Mouse (Mus musculus): ENCODE results near the gene Upk1a. TPM values are rescaled to one million over a fixed set of nuclear protein-coding genes. Genes with fewer than 3 reads are reported as not detected.

Gene Upk1a
- polyA plus RNA-seq, 1 experiment from 2014 or later: 0.47 TPM

DNA sequence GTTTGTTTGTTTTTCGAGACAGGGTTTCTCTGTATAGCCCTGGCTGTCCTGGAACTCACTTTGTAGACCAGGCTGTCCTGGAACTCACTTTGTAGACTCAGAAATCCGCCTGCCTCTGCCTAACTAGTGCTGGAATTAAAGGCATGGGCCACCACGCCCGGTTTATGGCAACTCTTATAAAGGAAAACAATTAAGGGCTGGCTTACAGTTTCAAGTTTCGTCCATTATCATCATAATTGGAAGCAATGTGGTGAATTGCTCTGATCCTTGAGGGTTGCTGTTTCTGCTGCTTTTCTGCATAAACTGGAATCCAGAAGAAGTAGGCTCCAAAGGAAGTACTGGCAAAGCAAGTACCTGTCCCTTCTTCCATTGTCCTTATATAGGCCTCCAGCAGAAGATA lies 14.0 kb upstream of the Upk1a start:
- Histone ChIP-seq H3K27me3 (ENCODE audit: control insufficient read depth, insufficient read depth, low read length) (peaks cover 3% of the 10 kb centered on the region; the same call in 1 of the 2 replicates), H3K9ac (ENCODE audit: low read depth, low read length) (no peak overlapping the region), H3K4me1 (ENCODE audit: control insufficient read depth, insufficient read depth, low read length) (peaks cover 8% of the 10 kb centered on the region), H3K9me3 (replicated peaks; ENCODE audit: control insufficient read depth, low read length) (no peaks in the 10 kb centered on the region), H3K4me2 (no peak overlapping the region; the same call in 1 of the 2 replicates), H3K27ac (ENCODE audit: low read depth, low read length) (no peak overlapping the region), H3K4me3 (ENCODE audit: low read depth, low read length) (no peak overlapping the region), H3K36me3 (ENCODE audit: control insufficient read depth, insufficient read depth, low read length) (peaks cover 15% of the 10 kb centered on the region)
- WGBS (ENCODE audit: insufficient replicate concordance): 85% methylated on average over 5 of the region's 5 CpGs
- ATAC-seq (replicated peaks; ENCODE audit: insufficient number of reproducible peaks, low FRiP score, low TSS enrichment): no peak

DNA sequence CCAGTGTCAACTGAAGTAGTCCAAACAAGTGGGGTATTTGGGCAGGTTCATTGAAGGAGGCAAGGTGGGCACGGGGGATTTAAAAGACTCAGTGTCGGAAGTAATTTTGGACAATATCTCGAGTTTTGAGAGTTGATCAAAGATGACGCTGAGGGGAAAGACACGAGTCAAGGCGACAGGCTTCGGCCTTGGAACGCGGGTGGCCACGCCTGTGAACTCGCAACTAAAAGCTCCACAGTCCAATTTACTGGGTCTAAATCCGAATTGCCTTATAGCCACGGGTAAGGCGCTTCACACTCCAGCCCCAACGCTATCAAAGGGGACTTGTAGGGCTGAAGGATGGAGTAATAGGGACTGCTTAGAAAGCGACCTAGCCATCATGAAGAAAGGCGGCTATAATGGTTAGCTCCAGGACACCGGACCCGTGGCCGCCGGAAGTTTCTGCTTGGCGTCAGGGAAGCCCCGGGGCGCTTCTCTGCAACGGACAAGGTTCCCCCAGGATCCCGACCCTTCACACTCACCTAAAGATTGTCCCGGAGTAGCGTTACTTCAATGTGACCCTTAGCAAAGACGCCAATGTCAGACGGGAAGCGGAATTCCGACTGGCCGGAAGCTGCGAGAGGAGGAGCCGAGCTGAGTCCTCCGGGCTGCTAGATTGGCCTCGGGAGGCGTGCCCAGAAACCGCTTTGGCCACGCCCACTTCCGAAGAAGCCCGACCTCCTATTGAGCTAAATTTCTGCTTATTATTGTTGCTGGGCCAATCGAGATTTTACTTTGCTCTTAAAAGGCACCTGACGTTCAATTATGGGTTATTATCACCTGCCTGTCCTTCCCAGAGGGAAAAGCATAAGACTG lies 13.1 kb upstream of the Upk1a start, which contains the start of gene Cox6b1:
TSS of gene Cox6b1 (minus strand) at position 622 of the 855 bp plus-strand sequence.
- WGBS (ENCODE audit: insufficient replicate concordance): under 1% methylated on average over 44 of the region's 44 CpGs

GRCm38 (mm10) chr7:30619202-30619601 lies 6.6 kb upstream of the Upk1a start:
- 85% methylated on average over 3 of the region's 3 CpGs for WGBS (ENCODE audit: insufficient replicate concordance)
- Histone ChIP-seq H3K36me3 (ENCODE audit: control insufficient read depth, insufficient read depth, low read length) (peaks cover 51% of the 10 kb centered on the region), H3K27ac (ENCODE audit: low read depth, low read length) (no peak overlapping the region), H3K27me3 (ENCODE audit: control insufficient read depth, insufficient read depth, low read length) (no peaks in the 10 kb centered on the region), H3K4me3 (ENCODE audit: low read depth, low read length) (no peak overlapping the region), H3K4me2 (no peak overlapping the region), H3K9me3 (replicated peaks; ENCODE audit: control insufficient read depth, low read length) (no peaks in the 10 kb centered on the region), H3K4me1 (ENCODE audit: control insufficient read depth, insufficient read depth, low read length) (no peaks in the 10 kb centered on the region), H3K9ac (ENCODE audit: low read depth, low read length) (no peak overlapping the region)
- ATAC-seq (replicated peaks; ENCODE audit: insufficient number of reproducible peaks, low FRiP score, low TSS enrichment): no peak

More for the DNA sequence above, 13.1 kb upstream of the Upk1a start, which contains the start of gene Cox6b1:
- H3K27ac ChIP-seq (ENCODE audit: low read depth, low read length): peak within 1 kb of the TSS; percentile 73
- ATAC-seq (replicated peaks; ENCODE audit: insufficient number of reproducible peaks, low FRiP score, low TSS enrichment): peak; percentile 87
- H3K9me3 ChIP-seq (replicated peaks; ENCODE audit: control insufficient read depth, low read length): no peaks in the 10 kb centered on the region
- H3K4me1 ChIP-seq (ENCODE audit: control insufficient read depth, insufficient read depth, low read length): peaks cover 8% of the 10 kb centered on the region
- H3K36me3 ChIP-seq (ENCODE audit: control insufficient read depth, insufficient read depth, low read length): peaks cover 19% of the 10 kb centered on the region
- no peaks in the 10 kb centered on the region for H3K27me3 ChIP-seq (ENCODE audit: control insufficient read depth, insufficient read depth, low read length)
- H3K9ac ChIP-seq (ENCODE audit: low read depth, low read length): peak within 1 kb of the TSS; percentile 96
- H3K4me3 ChIP-seq (ENCODE audit: low read depth, low read length): peak within 1 kb of the TSS; percentile 88
- H3K4me2 ChIP-seq: peak within 1 kb of the TSS; percentile 93

DNA sequence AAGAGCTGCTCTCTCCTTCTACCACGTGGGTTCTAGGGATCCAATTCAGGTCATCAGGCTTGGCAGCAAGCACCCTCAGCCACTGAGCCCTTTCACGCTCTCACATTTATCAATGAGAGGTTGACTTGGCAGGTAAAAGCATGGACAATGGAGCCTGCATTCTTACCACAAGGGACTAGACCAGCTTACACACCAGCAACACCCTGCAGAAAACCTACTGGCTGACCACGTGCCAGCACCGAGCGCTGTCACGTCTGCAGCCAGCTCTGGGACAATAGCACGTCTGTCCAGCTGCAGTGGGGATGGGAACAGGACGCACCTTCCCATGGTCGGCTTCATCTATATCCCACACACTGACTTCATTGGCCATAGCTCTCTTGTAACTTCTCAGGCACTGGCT lies 6.0 kb upstream of the Upk1a start:
- no peaks in the 10 kb centered on the region for H3K27me3 ChIP-seq (ENCODE audit: control insufficient read depth, insufficient read depth, low read length)
- H3K4me2 ChIP-seq: no peak overlapping the region
- WGBS (ENCODE audit: insufficient replicate concordance): 94% methylated on average over 9 of the region's 9 CpGs
- peaks cover 48% of the 10 kb centered on the region for H3K36me3 ChIP-seq (ENCODE audit: control insufficient read depth, insufficient read depth, low read length)
- H3K27ac ChIP-seq (ENCODE audit: low read depth, low read length): no peak overlapping the region
- no peak overlapping the region for H3K4me3 ChIP-seq (ENCODE audit: low read depth, low read length)
- H3K4me1 ChIP-seq (ENCODE audit: control insufficient read depth, insufficient read depth, low read length): no peaks in the 10 kb centered on the region
- no peak for ATAC-seq (replicated peaks; ENCODE audit: insufficient number of reproducible peaks, low FRiP score, low TSS enrichment)
- no peak overlapping the region for H3K9ac ChIP-seq (ENCODE audit: low read depth, low read length)
- no peaks in the 10 kb centered on the region for H3K9me3 ChIP-seq (replicated peaks; ENCODE audit: control insufficient read depth, low read length)

GRCm38 (mm10) chr7:30615049-30615760 lies 2.6 kb upstream of the Upk1a start:
- Histone ChIP-seq H3K36me3 (ENCODE audit: control insufficient read depth, insufficient read depth, low read length) (peaks cover 34% of the 10 kb centered on the region), H3K9ac (ENCODE audit: low read depth, low read length) (no peak overlapping the region), H3K9me3 (replicated peaks; ENCODE audit: control insufficient read depth, low read length) (no peaks in the 10 kb centered on the region), H3K4me2 (no peak overlapping the region), H3K27me3 (ENCODE audit: control insufficient read depth, insufficient read depth, low read length) (no peaks in the 10 kb centered on the region), H3K4me1 (ENCODE audit: control insufficient read depth, insufficient read depth, low read length) (peaks cover 2% of the 10 kb centered on the region; the same call in 1 of the 2 replicates), H3K27ac (ENCODE audit: low read depth, low read length) (no peak overlapping the region), H3K4me3 (ENCODE audit: low read depth, low read length) (no peak overlapping the region)
- 56% methylated on average over 5 of the region's 5 CpGs for WGBS (ENCODE audit: insufficient replicate concordance)
- ATAC-seq (replicated peaks; ENCODE audit: insufficient number of reproducible peaks, low FRiP score, low TSS enrichment): no peak

DNA sequence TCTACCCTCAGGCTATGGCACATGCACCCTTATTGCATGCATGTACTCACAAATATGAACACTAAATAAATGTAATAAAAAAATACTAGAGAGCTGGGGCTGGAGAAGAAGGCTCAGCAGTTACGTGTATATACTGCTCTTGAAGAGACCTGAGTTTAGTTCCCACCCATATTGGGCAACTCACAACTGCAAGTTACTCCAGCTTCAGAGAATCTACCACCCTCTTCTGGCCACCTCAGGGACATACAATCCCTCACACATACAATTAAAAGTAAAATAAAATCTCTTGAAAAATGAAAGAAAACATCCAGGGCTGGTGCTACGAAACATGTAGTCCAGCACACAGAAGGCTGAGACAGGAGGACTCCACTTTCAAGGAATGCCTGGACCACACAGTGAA lies 1.8 kb upstream of the Upk1a start:
- Histone ChIP-seq H3K9me3 (replicated peaks; ENCODE audit: control insufficient read depth, low read length) (no peaks in the 10 kb centered on the region), H3K27ac (ENCODE audit: low read depth, low read length) (no peak overlapping the region), H3K4me1 (ENCODE audit: control insufficient read depth, insufficient read depth, low read length) (peaks cover 6% of the 10 kb centered on the region; the same call in 1 of the 2 replicates), H3K9ac (ENCODE audit: low read depth, low read length) (no peak overlapping the region), H3K36me3 (ENCODE audit: control insufficient read depth, insufficient read depth, low read length) (peaks cover 33% of the 10 kb centered on the region), H3K4me2 (no peak overlapping the region), H3K4me3 (ENCODE audit: low read depth, low read length) (no peak overlapping the region), H3K27me3 (ENCODE audit: control insufficient read depth, insufficient read depth, low read length) (no peaks in the 10 kb centered on the region)
- no peak for ATAC-seq (replicated peaks; ENCODE audit: insufficient number of reproducible peaks, low FRiP score, low TSS enrichment)
- 67% methylated on average over 2 of the region's 2 CpGs for WGBS (ENCODE audit: insufficient replicate concordance)

DNA sequence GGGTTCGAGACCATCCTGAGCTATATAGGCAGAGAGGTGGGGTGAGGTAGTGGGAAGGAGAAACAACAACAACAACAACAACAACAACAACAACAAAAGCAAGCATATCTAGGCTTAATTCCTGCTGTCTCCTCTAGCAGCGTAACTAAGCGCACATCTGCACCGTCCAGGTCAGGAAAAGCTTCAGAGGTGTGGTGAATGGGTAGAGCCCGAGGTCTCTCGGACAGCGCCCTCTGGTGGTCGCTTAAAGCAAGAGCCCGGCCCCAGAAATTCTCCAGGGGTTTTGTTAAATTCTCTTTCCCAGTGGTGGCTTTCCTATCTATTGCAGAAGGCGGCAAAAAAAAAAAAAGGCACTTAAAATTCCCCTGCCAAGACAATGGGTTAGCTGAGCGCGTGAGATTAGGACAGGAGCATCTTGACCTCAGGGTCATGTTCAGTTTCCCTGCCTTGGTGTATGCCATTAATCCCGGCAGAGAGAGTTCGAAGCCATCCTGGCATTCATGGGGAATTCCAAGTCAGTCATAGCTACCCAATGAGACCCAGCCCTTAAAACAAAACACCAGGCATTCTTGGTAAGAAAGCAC lies 974 bp upstream of the Upk1a start:
- peaks cover 26% of the 10 kb centered on the region for H3K36me3 ChIP-seq (ENCODE audit: control insufficient read depth, insufficient read depth, low read length)
- H3K9ac ChIP-seq (ENCODE audit: low read depth, low read length): no peak overlapping the region
- H3K27ac ChIP-seq (ENCODE audit: low read depth, low read length): no peak overlapping the region
- WGBS (ENCODE audit: insufficient replicate concordance): 24% methylated on average over 14 of the region's 14 CpGs
- no peak for ATAC-seq (replicated peaks; ENCODE audit: insufficient number of reproducible peaks, low FRiP score, low TSS enrichment)
- H3K9me3 ChIP-seq (replicated peaks; ENCODE audit: control insufficient read depth, low read length): no peaks in the 10 kb centered on the region
- peaks cover 6% of the 10 kb centered on the region; the same call in 1 of the 2 replicates for H3K4me1 ChIP-seq (ENCODE audit: control insufficient read depth, insufficient read depth, low read length)
- no peak overlapping the region for H3K4me2 ChIP-seq
- 0 out of 2 replicates have a peak, but pooled peaks cover 3% of the 10 kb centered on the region for H3K27me3 ChIP-seq (ENCODE audit: control insufficient read depth, insufficient read depth, low read length)
- H3K4me3 ChIP-seq (ENCODE audit: low read depth, low read length): no peak overlapping the region

DNA sequence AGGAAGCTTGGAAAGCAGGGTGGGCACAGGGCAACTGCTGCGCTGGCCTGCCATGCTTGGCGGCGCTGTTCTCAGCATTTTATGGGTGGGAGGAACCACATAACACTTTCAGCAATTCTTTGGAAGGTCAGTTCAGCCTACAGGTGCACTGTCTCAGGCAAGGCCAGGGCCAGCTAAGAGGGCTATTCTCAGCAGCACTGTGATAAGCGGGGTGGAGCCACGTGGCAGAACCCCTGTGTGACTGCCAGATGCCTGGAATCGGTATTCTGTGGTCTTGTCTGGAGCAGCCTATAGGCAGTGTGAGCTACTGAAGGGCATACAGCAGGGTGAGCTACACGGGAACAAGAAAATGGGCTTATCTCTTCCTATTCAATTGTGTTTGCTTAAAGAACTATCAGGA lies 2.6 kb downstream of the Upk1a start:
- H3K9me3 ChIP-seq (replicated peaks; ENCODE audit: control insufficient read depth, low read length): no peaks in the 10 kb centered on the region
- WGBS (ENCODE audit: insufficient replicate concordance): 29% methylated on average over 7 of the region's 7 CpGs
- 0 out of 2 replicates have a peak, but pooled peaks cover 3% of the 10 kb centered on the region for H3K27me3 ChIP-seq (ENCODE audit: control insufficient read depth, insufficient read depth, low read length)
- ATAC-seq (replicated peaks; ENCODE audit: insufficient number of reproducible peaks, low FRiP score, low TSS enrichment): no peak
- H3K9ac ChIP-seq (ENCODE audit: low read depth, low read length): no peak overlapping the region
- H3K27ac ChIP-seq (ENCODE audit: low read depth, low read length): no peak overlapping the region
- no peak overlapping the region for H3K4me2 ChIP-seq
- peaks cover 6% of the 10 kb centered on the region; the same call in 1 of the 2 replicates for H3K4me1 ChIP-seq (ENCODE audit: control insufficient read depth, insufficient read depth, low read length)
- no peaks in the 10 kb centered on the region for H3K36me3 ChIP-seq (ENCODE audit: control insufficient read depth, insufficient read depth, low read length)
- H3K4me3 ChIP-seq (ENCODE audit: low read depth, low read length): no peak overlapping the region

Measured in heart, embryonic 11.5 days (tissue).